Mouse (Mus musculus) spleen, postnatal 0 days (tissue): ENCODE measurements around the gene Gpr174. TPM values are rescaled to one million over a fixed set of nuclear protein-coding genes. Genes with fewer than 3 reads are reported as not detected.

Experiments
- polyA plus RNA-seq: library from polyadenylated mRNA; unstranded; fragments of >200 nt; fragmentation: Nextera tagmentation; extraction: Ambion mirVana; gene quantifications from 2 replicates; pipeline ENCODE4 v1.2.1, GENCODE M21; 2015

Gpr174 gene
- 0.45 and 0.47 TPM in 2 replicates for polyA plus RNA-seq

GRCm38 (mm10) chrX:107255486-107256227 lies at the start of gene Gpr174:
Gene Gpr174 (plus strand): TSS chrX:107255878.

Other genes with a start within 250 kb of the Gpr174 start
- gene P2ry10, start 167.4 kb upstream of the Gpr174 start, polyA plus RNA-seq, result 0.46 and 0.64 TPM in 2 replicates
- gene P2ry10b, start 107.0 kb upstream of the Gpr174 start, polyA plus RNA-seq, result 1.3 and 2.2 TPM in 2 replicates
- gene Itm2a, start 147.5 kb downstream of the Gpr174 start, polyA plus RNA-seq, result 91.1 and 133 TPM in 2 replicates